Mouse (Mus musculus): Measurements from ENCODE around the gene Hs6st1. TPM values are rescaled to one million over a fixed set of nuclear protein-coding genes. Genes with fewer than 3 reads are reported as not detected.
"Not testable (repeated sequence)": the region's sequence is repeated elsewhere in the genome, so short reads cannot be mapped to it uniquely, and the experiment has no call there.

The Hs6st1 gene
- 9.3 and 10.0 TPM in 2 replicates for polyA plus RNA-seq (2015; fragmentation: Nextera tagmentation; extraction: Ambion mirVana)

DNA sequence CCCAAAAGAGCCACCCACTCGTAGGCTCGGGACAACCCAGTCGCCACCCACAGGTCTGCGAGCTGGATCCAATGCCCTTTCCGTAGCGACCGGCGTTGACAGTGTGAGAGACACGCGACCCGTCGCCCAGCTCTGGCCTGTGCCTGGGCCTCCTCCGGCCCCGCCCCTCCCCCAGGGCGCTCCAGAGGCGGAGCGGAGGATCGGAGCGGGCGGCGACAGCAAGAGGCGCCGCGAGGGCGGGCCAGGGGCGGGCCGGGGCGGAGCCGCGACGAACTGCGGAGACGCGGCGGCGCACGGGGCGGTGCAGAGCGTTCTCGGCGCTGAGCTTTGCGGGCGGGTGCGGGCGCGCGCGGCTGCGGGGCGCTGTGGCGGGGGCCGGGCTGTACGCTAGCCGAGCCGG, at the start of gene Hs6st1:
Gene Hs6st1 (plus strand): TSS at position 325 of the 400 bp plus-strand sequence.
- no peaks in the 10 kb centered on the region for H3K27me3 ChIP-seq
- WGBS = under 1% methylated on average over 26 of the region's 55 CpGs
- ATAC-seq (ENCODE audit: low FRiP score) = peak; percentile 90
- H3K4me2 ChIP-seq = peak within 1 kb of the TSS; percentile 96
- H3K9ac ChIP-seq = peak within 1 kb of the TSS; percentile 86
- peaks cover 71% of the 10 kb centered on the region for H3K4me1 ChIP-seq (replicated peaks)
- no peaks in the 10 kb centered on the region for H3K9me3 ChIP-seq
- peak within 1 kb of the TSS; percentile 90 for H3K27ac ChIP-seq
- H3K4me3 ChIP-seq = peak within 1 kb of the TSS; percentile 73
- H3K36me3 ChIP-seq = no peaks in the 10 kb centered on the region

DNA sequence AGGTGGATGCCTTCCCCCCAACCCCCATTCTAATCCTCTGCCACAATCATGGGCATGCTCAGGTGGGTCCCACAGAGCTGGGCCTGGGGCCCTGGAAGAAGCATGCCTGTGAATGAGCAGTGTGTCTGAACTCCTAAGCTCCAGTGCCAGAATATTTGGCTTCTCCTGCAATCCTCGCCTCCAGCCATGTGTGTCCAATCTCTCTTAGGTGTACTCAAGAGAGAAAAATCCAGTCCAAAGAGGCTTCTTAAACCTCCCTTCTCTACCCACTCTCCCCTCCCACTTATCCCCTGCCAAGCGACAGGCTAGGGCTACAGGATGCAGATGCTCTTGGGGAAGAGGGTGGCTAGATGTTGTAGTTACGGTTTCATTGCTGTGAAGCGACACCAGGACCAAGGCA, 49.6 kb upstream of the Hs6st1 start:
- no peaks in the 10 kb centered on the region for H3K36me3 ChIP-seq
- H3K27ac ChIP-seq = no peak overlapping the region
- no peak for ATAC-seq (ENCODE audit: low FRiP score)
- peaks cover 11% of the 10 kb centered on the region for H3K4me1 ChIP-seq (replicated peaks)
- H3K9me3 ChIP-seq = 0 out of 2 replicates have a peak, but pooled peaks cover 4% of the 10 kb centered on the region
- H3K9ac ChIP-seq = no peak overlapping the region
- H3K4me2 ChIP-seq = no peak overlapping the region
- H3K4me3 ChIP-seq = no peak overlapping the region
- H3K27me3 ChIP-seq = no peaks in the 10 kb centered on the region
- 88% methylated on average over 4 of the region's 4 CpGs for WGBS

DNA sequence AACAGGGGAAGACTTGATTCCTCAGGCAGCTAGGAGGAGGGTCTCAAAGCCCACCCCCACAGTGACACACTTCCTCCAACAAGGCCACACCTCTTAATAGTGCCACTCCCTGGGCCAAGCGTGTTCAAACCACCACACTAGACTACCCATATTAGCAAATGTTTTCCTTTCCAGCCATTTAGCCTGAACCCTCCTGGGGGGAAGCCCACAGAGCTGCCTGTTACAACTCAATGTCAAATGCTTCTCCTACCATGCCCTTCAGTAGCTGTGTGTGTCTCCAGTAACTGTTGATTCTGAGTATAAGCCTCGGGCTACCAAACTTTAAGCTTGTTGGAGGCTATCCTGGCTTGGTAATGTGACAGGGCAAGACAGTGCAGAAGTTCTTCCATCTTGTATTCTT, 49.0 kb upstream of the Hs6st1 start:
- 98% methylated on average over 2 of the region's 2 CpGs for WGBS

DNA sequence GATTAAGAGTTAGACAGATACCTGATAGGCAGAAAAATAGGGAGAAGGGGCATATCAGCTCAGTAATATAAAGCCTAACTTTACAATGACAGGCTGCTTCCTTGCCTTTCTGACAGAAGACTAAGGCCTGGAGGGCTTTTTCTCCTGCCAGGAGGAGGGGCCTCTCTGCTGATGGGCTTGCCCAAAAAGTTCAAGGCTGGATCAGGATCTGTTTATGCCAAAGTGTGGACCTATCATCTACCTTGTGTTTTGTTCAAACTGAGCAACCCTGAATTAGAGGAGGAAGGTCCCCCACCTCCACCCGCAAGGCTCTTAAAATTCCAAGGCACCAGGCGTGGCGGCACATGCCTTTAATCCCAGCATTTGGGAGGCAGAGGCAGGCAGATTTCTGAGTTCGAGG, 47.9 kb upstream of the Hs6st1 start:
- H3K4me3 ChIP-seq = no peak overlapping the region
- no peak overlapping the region for H3K27ac ChIP-seq
- ATAC-seq (ENCODE audit: low FRiP score) = no peak
- no peaks in the 10 kb centered on the region for H3K27me3 ChIP-seq
- 0 out of 2 replicates have a peak, but pooled peaks cover 4% of the 10 kb centered on the region for H3K9me3 ChIP-seq
- no peaks in the 10 kb centered on the region for H3K36me3 ChIP-seq
- peaks cover 11% of the 10 kb centered on the region for H3K4me1 ChIP-seq (replicated peaks)
- no peak overlapping the region for H3K4me2 ChIP-seq
- 94% methylated on average over 4 of the region's 4 CpGs for WGBS
- no peak overlapping the region for H3K9ac ChIP-seq

More for the DNA sequence above, 49.0 kb upstream of the Hs6st1 start:
- H3K27me3 ChIP-seq = no peaks in the 10 kb centered on the region
- H3K27ac ChIP-seq = no peak overlapping the region
- no peaks in the 10 kb centered on the region for H3K36me3 ChIP-seq
- H3K4me3 ChIP-seq = no peak overlapping the region
- peaks cover 11% of the 10 kb centered on the region for H3K4me1 ChIP-seq (replicated peaks)
- no peak overlapping the region for H3K9ac ChIP-seq
- ATAC-seq (ENCODE audit: low FRiP score) = no peak
- 0 out of 2 replicates have a peak, but pooled peaks cover 4% of the 10 kb centered on the region for H3K9me3 ChIP-seq
- no peak overlapping the region for H3K4me2 ChIP-seq

DNA sequence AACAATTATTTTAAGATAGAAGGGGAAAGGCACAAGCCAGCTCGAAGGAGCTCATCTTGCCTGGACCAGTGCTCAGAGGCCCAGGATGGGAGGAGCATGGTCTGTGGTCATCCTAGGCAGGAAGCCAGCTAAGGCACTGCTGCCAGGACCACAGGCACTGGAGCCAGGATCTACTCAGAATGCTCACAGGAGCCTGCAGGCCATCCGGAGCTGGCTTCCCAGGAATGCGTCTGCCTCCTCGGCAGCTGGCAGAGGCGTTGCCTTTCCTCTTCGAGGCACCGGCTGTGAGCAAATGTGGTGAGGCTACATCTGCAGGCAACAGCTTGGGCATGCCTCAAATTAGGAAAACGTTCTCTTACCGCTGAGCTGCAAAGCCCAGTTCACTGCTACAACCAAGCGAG, 37.8 kb upstream of the Hs6st1 start:
- H3K27me3 ChIP-seq = no peaks in the 10 kb centered on the region
- 70% methylated on average over 10 of the region's 10 CpGs for WGBS
- no peak overlapping the region for H3K27ac ChIP-seq
- no peaks in the 10 kb centered on the region for H3K4me1 ChIP-seq (replicated peaks)
- no peak for ATAC-seq (ENCODE audit: low FRiP score)
- H3K9ac ChIP-seq = no peak overlapping the region
- no peak overlapping the region for H3K4me2 ChIP-seq
- H3K4me3 ChIP-seq = no peak overlapping the region
- H3K36me3 ChIP-seq = no peaks in the 10 kb centered on the region
- H3K9me3 ChIP-seq = no peaks in the 10 kb centered on the region; the same call in 1 of the 2 replicates

DNA sequence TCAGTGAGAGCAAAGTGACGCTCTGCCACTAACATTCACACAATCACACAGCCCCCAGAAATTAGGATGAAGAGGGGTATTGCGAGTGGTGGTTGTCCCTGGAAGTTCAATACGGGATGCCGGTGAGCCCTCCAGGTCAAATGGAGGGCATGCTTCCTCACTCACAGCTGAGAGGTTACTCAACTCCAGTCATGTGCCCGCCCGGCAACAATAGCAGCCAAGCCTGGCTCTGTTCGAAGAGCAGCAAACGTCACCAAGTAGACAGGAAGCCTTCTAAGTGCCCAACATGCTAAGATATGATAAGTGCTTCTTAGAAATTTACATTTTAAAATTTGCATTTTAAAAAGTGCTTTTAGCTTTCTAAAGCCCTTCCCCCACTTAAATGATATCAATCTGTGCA, 29.4 kb upstream of the Hs6st1 start:
- 93% methylated on average over 8 of the region's 8 CpGs for whole genome bisulfite sequencing
- ATAC-seq (ENCODE audit: low FRiP score) = no peak
- Histone ChIP-seq H3K4me1 (replicated peaks) (no peaks in the 10 kb centered on the region), H3K36me3 (no peaks in the 10 kb centered on the region), H3K9ac (no peak overlapping the region), H3K9me3 (peaks cover 5% of the 10 kb centered on the region; the same call in 1 of the 2 replicates), H3K4me3 (no peak overlapping the region), H3K27me3 (no peaks in the 10 kb centered on the region), H3K4me2 (no peak overlapping the region), H3K27ac (no peak overlapping the region)

DNA sequence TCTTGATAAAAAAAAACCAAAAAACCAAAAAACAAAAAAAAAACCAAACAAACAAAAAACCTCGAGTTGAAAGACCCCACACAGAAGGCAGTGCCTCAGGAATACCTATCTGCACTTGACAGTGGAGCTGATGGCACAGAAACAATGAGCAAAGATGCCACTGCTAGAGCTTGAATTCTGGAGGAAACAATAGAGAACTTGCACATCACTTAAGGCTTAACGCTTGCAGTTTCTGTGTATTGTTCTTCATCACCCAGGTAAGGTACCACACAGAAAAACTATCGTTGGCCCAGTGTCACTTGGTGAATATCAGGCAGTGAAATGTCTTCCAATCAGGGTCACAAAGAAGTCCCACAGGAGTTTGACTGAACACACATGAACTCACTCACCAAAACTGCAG, 26.1 kb upstream of the Hs6st1 start:
- WGBS = 80% methylated on average over 3 of the region's 3 CpGs
- Histone ChIP-seq H3K36me3 (no peaks in the 10 kb centered on the region), H3K9me3 (peaks cover 5% of the 10 kb centered on the region; the same call in 1 of the 2 replicates), H3K4me3 (no peak overlapping the region), H3K9ac (no peak overlapping the region), H3K27ac (no peak overlapping the region), H3K4me1 (replicated peaks) (no peaks in the 10 kb centered on the region), H3K4me2 (no peak overlapping the region), H3K27me3 (no peaks in the 10 kb centered on the region)
- ATAC-seq (ENCODE audit: low FRiP score) = no peak

DNA sequence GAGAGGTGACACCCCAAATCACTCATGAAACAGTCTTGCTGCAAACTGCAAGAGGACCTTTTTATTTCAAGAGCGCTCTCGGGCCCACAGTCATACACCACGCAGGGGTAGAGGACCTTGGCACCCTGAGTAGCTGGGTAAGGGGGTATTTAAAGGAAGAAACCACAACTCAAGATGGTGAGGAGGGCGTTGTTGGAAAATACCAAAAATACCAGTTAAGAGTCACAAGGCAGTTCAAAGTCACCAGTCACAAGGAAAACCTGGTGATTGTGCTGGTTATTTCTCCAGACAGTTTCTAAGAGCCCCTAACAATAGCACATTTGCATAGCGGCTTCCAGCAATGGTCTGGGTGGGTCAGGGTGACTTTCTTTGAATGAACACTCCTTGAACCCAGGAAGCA, 24.4 kb upstream of the Hs6st1 start:
- not testable (repeated sequence) for H3K9me3 ChIP-seq; H3K4me2 ChIP-seq; H3K36me3 ChIP-seq; H3K9ac ChIP-seq; H3K4me1 ChIP-seq (replicated peaks); ATAC-seq (ENCODE audit: low FRiP score); H3K27me3 ChIP-seq; H3K27ac ChIP-seq; H3K4me3 ChIP-seq
- 94% methylated on average over 5 of the region's 5 CpGs for WGBS

DNA sequence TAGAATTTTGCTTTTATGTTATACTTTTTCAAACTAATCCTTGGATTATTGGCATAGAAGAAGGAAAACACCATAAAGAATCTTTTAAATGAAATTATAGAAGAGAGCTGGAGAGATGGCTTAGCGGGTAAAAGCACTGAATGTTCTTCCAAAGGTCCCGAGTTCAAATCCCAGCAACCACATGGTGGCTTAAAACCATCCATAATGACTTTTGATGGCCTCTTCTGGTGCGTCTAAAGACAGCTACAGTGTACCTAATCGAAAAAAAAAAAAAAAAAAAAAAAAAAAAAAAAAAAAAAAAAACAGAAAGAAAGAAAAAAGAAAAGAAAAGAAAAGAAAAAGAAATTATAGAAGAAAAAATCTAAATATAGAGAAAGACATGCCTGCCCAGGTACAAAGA, 23.9 kb upstream of the Hs6st1 start:
- Histone ChIP-seq H3K9me3 (peaks cover 5% of the 10 kb centered on the region; the same call in 1 of the 2 replicates), H3K4me1 (replicated peaks) (no peaks in the 10 kb centered on the region), H3K4me2 (no peak overlapping the region), H3K9ac (no peak overlapping the region), H3K4me3 (no peak overlapping the region), H3K27ac (no peak overlapping the region), H3K36me3 (no peaks in the 10 kb centered on the region), H3K27me3 (no peaks in the 10 kb centered on the region)
- ATAC-seq (ENCODE audit: low FRiP score) = no peak
- WGBS = 94% methylated on average over 4 of the region's 4 CpGs

DNA sequence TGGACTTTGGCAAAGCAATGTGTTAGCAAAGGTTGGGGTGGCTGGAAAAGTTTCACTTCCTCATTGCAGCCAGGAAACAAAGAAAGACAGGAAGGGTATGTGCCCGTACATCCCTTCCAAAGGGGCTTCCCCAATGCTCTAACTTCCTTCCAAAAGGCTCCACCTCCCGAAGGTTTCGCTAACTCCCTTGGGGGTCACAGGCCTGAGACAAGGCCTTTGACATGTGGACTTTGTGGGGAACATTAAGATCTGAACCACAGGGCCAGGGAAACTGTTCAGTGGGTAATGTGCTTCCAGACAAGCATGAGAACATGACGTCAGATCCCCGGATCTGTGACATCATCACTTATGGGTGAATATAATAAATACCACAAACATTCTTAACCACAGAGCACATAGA, 15.5 kb upstream of the Hs6st1 start:
- no peaks in the 10 kb centered on the region for H3K36me3 ChIP-seq
- no peak for ATAC-seq (ENCODE audit: low FRiP score)
- no peak overlapping the region for H3K9ac ChIP-seq
- H3K4me3 ChIP-seq = no peak overlapping the region
- no peaks in the 10 kb centered on the region for H3K9me3 ChIP-seq
- WGBS = 94% methylated on average over 5 of the region's 5 CpGs
- no peaks in the 10 kb centered on the region for H3K4me1 ChIP-seq (replicated peaks)
- no peak overlapping the region for H3K27ac ChIP-seq
- no peak overlapping the region for H3K4me2 ChIP-seq
- H3K27me3 ChIP-seq = no peaks in the 10 kb centered on the region

DNA sequence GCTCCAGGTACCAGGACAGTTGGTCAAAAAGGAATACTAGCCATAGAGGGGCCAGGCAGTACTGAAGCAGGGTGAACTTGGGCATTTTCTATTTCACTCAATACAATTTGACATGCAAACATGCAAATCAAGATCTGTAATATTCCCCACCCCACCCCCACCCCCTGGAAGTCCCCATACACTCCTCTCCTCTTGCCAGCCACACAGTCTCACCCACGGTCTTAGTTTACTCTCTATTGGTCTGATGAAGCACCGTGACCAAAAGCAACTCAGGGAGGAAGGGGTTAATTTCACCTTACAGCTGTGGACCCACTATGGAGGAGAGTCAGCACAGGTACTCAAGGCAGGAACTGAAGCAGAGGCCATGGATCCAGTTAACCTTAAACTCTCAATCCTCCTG, 14.6 kb upstream of the Hs6st1 start:
- Histone ChIP-seq H3K36me3 (no peaks in the 10 kb centered on the region), H3K9ac (no peak overlapping the region), H3K4me1 (replicated peaks) (no peaks in the 10 kb centered on the region), H3K4me2 (no peak overlapping the region), H3K4me3 (no peak overlapping the region), H3K9me3 (no peaks in the 10 kb centered on the region), H3K27ac (no peak overlapping the region), H3K27me3 (no peaks in the 10 kb centered on the region)
- WGBS = 92% methylated on average over 2 of the region's 2 CpGs
- no peak for ATAC-seq (ENCODE audit: low FRiP score)

DNA sequence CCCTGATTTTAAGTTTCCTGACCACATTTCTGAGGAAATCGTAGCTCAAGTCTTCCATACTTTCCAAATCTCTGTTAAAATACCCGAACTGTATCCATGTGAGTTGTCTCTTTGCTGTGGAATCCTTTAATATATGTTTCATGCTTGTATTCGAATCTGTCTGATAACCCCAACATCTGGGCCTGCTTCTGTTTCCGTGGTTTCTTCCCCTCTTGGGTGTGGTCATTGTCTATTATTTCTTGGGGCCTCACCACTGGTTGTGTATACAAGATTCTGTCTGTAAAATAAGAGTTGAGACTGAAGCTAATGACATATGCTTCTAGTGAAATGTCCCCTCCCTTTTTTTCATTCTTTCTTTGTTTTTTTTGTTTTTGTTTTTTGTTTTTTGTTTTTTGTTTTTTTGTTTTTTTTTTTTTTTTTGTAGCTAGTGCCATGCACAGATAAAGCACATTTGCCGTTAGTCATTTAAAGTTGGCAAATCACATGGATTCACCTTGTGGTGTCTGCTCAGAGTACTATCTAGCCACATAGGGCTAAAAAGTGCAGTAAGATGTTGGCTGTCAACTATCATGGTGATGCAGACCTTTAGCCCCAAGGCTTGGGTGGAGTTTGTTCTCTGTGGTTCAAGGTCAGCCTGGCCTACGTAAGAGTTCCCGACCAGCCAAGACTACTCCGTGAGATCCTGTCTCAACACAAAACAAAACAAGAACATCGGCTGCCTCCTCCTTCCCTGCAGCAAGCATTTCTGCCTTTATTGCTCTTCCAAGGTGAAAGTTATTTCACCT, 13.8 kb upstream of the Hs6st1 start:
- Histone ChIP-seq H3K4me2 (no peak overlapping the region), H3K36me3 (no peaks in the 10 kb centered on the region), H3K9me3 (no peaks in the 10 kb centered on the region), H3K27ac (no peak overlapping the region), H3K4me3 (no peak overlapping the region), H3K27me3 (no peaks in the 10 kb centered on the region), H3K4me1 (replicated peaks) (no peaks in the 10 kb centered on the region), H3K9ac (no peak overlapping the region)
- no peak for ATAC-seq (ENCODE audit: low FRiP score)
- 90% methylated on average over 9 of the region's 9 CpGs for WGBS

DNA sequence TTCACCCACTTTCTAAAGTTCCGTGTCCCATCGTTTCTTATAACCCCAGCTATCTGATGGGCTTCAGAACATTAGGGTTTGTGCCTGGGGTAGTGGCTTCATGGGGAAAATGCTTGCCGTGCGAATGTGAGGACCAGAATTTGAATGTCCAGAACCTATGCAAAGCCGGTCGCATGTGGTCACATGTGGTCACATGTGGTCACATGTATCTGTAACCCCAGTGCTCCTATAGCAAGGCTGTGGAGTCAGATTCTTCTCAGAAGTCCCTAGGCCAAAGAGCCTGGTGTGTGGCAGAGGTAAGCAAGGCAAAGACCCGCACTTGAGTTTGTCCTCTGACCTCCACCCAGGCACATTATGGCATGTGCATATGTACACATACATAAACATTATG, 13.2 kb upstream of the Hs6st1 start:
- H3K27ac ChIP-seq = no peak overlapping the region
- 96% methylated on average over 7 of the region's 7 CpGs for WGBS
- peaks cover 4% of the 10 kb centered on the region for H3K4me1 ChIP-seq (replicated peaks)
- no peak overlapping the region for H3K4me2 ChIP-seq
- H3K27me3 ChIP-seq = no peaks in the 10 kb centered on the region
- no peak overlapping the region for H3K9ac ChIP-seq
- no peaks in the 10 kb centered on the region for H3K36me3 ChIP-seq
- H3K4me3 ChIP-seq = no peak overlapping the region
- no peaks in the 10 kb centered on the region for H3K9me3 ChIP-seq
- ATAC-seq (ENCODE audit: low FRiP score) = no peak

All from hindbrain, embryonic 13.5 days (tissue).